Mouse (Mus musculus): ENCODE measurements at regions not wholly inside any gene's neighbourhood (a gene's known extent, or its start where the extent isn't known, plus 50 kb on each side); places are given as distances from the start of the nearest gene placed in this dataset.

GRCm38 (mm10) chr3:34330970-34331888 lies 250.1 kb upstream of the Dnajc19 start:
- ATAC-seq (ENCODE audit: low FRiP score, low read depth): 0 out of 2 replicates have a peak, but pooled peaks have one; percentile 65
- Histone ChIP-seq H3K4me1 (peaks cover 18% of the 10 kb centered on the region; the same call in 1 of the 2 replicates), H3K9ac (replicated peaks) (no peak overlapping the region), H3K36me3 (no peaks in the 10 kb centered on the region), H3K27me3 (peaks cover 18% of the 10 kb centered on the region), H3K9me3 (no peaks in the 10 kb centered on the region), H3K27ac (replicated peaks) (no peak overlapping the region), H3K4me3 (no peak overlapping the region), H3K4me2 (replicated peaks) (no peak overlapping the region)
- 49% methylated on average over 22 of the region's 22 CpGs for WGBS

GRCm38 (mm10) chr3:34328865-34329264 lies 247.7 kb upstream of the Dnajc19 start:
- H3K9ac ChIP-seq (replicated peaks): no peak overlapping the region
- 21% methylated on average over 2 of the region's 2 CpGs for WGBS
- no peak for ATAC-seq (ENCODE audit: low FRiP score, low read depth)

GRCm38 (mm10) chr3:34325669-34326068 lies 244.5 kb upstream of the Dnajc19 start:
- no peak overlapping the region for H3K27ac ChIP-seq (replicated peaks)
- no peak overlapping the region for H3K4me3 ChIP-seq
- H3K4me1 ChIP-seq: peaks cover 25% of the 10 kb centered on the region
- no peak overlapping the region for H3K4me2 ChIP-seq (replicated peaks)
- peaks cover 24% of the 10 kb centered on the region for H3K27me3 ChIP-seq
- WGBS: 90% methylated on average over 1 of the region's 1 CpGs
- no peak overlapping the region for H3K9ac ChIP-seq (replicated peaks)
- ATAC-seq (ENCODE audit: low FRiP score, low read depth): no peak
- H3K36me3 ChIP-seq: no peaks in the 10 kb centered on the region
- H3K9me3 ChIP-seq: no peaks in the 10 kb centered on the region

More at GRCm38 (mm10) chr3:34328865-34329264, 247.7 kb upstream of the Dnajc19 start:
- no peaks in the 10 kb centered on the region for H3K9me3 ChIP-seq
- H3K36me3 ChIP-seq: no peaks in the 10 kb centered on the region
- peaks cover 24% of the 10 kb centered on the region; the same call in 1 of the 2 replicates for H3K4me1 ChIP-seq
- H3K4me3 ChIP-seq: no peak overlapping the region
- H3K27ac ChIP-seq (replicated peaks): no peak overlapping the region
- H3K4me2 ChIP-seq (replicated peaks): no peak overlapping the region
- peaks cover 21% of the 10 kb centered on the region for H3K27me3 ChIP-seq

GRCm38 (mm10) chr3:34322527-34323210 lies 241.5 kb upstream of the Dnajc19 start:
- Histone ChIP-seq H3K4me1 (peaks cover 30% of the 10 kb centered on the region), H3K27ac (replicated peaks) (no peak overlapping the region), H3K4me2 (replicated peaks) (no peak overlapping the region; the same call in 1 of the 2 replicates), H3K9me3 (no peaks in the 10 kb centered on the region), H3K9ac (replicated peaks) (0 out of 2 replicates have a peak overlapping the region, but pooled peaks have one; percentile 4), H3K27me3 (peaks cover 36% of the 10 kb centered on the region), H3K4me3 (no peak overlapping the region), H3K36me3 (no peaks in the 10 kb centered on the region)
- 33% methylated on average over 15 of the region's 15 CpGs for WGBS
- peak; percentile 83 for ATAC-seq (ENCODE audit: low FRiP score, low read depth)

- Histone ChIP-seq H3K36me3 (no peaks in the 10 kb centered on the region), H3K9me3 (no peaks in the 10 kb centered on the region), H3K4me1 (peaks cover 31% of the 10 kb centered on the region), H3K27ac (replicated peaks) (no peak overlapping the region), H3K4me2 (replicated peaks) (peak overlapping the region; percentile 11; the same call in 1 of the 2 replicates), H3K9ac (replicated peaks) (no peak overlapping the region), H3K27me3 (peaks cover 24% of the 10 kb centered on the region), H3K4me3 (no peak overlapping the region)
- ATAC-seq (ENCODE audit: low FRiP score, low read depth): no peak
- WGBS: 56% methylated on average over 8 of the region's 8 CpGs
Observed at GRCm38 (mm10) chr3:34314798-34315197, 233.7 kb upstream of the Dnajc19 start.

- Histone ChIP-seq H3K27ac (replicated peaks) (no peak overlapping the region), H3K4me3 (no peak overlapping the region), H3K4me1 (peaks cover 33% of the 10 kb centered on the region), H3K9me3 (no peaks in the 10 kb centered on the region), H3K27me3 (peaks cover 20% of the 10 kb centered on the region), H3K36me3 (no peaks in the 10 kb centered on the region), H3K9ac (replicated peaks) (no peak overlapping the region), H3K4me2 (replicated peaks) (peak overlapping the region; percentile 11; the same call in 1 of the 2 replicates)
- ATAC-seq (ENCODE audit: low FRiP score, low read depth): no peak
- 32% methylated on average over 11 of the region's 11 CpGs for WGBS
Observed at GRCm38 (mm10) chr3:34314393-34314792, 233.3 kb upstream of the Dnajc19 start.

GRCm38 (mm10) chr3:34311944-34312343 lies 230.8 kb upstream of the Dnajc19 start:
- Histone ChIP-seq H3K36me3 (no peaks in the 10 kb centered on the region), H3K4me2 (replicated peaks) (no peak overlapping the region), H3K4me1 (peaks cover 37% of the 10 kb centered on the region), H3K9me3 (no peaks in the 10 kb centered on the region), H3K4me3 (no peak overlapping the region), H3K27ac (replicated peaks) (no peak overlapping the region), H3K9ac (replicated peaks) (no peak overlapping the region), H3K27me3 (peaks cover 17% of the 10 kb centered on the region)
- WGBS: 77% methylated on average over 6 of the region's 6 CpGs
- ATAC-seq (ENCODE audit: low FRiP score, low read depth): no peak

- Histone ChIP-seq H3K9ac (replicated peaks) (no peak overlapping the region), H3K4me3 (no peak overlapping the region), H3K4me1 (no peaks in the 10 kb centered on the region), H3K9me3 (no peaks in the 10 kb centered on the region), H3K36me3 (no peaks in the 10 kb centered on the region), H3K27me3 (no peaks in the 10 kb centered on the region), H3K4me2 (replicated peaks) (no peak overlapping the region), H3K27ac (replicated peaks) (no peak overlapping the region)
- ATAC-seq (ENCODE audit: low FRiP score, low read depth): no peak
- 81% methylated on average over 2 of the region's 2 CpGs for WGBS
Observed at GRCm38 (mm10) chr3:34299637-34300036, 218.5 kb upstream of the Dnajc19 start.

- Histone ChIP-seq H3K27me3 (no peaks in the 10 kb centered on the region), H3K4me1 (no peaks in the 10 kb centered on the region), H3K36me3 (no peaks in the 10 kb centered on the region), H3K9me3 (no peaks in the 10 kb centered on the region), H3K4me3 (no peak overlapping the region), H3K9ac (replicated peaks) (no peak overlapping the region), H3K4me2 (replicated peaks) (no peak overlapping the region), H3K27ac (replicated peaks) (no peak overlapping the region)
- no peak for ATAC-seq (ENCODE audit: low FRiP score, low read depth)
- WGBS: 74% methylated on average over 5 of the region's 5 CpGs
Observed at GRCm38 (mm10) chr3:34287836-34288235, 206.7 kb upstream of the Dnajc19 start.

- Histone ChIP-seq H3K4me1 (0 out of 2 replicates have a peak, but pooled peaks cover 6% of the 10 kb centered on the region), H3K9me3 (no peaks in the 10 kb centered on the region), H3K36me3 (no peaks in the 10 kb centered on the region), H3K27me3 (no peaks in the 10 kb centered on the region), H3K27ac (replicated peaks) (no peak overlapping the region), H3K4me2 (replicated peaks) (no peak overlapping the region), H3K9ac (replicated peaks) (no peak overlapping the region), H3K4me3 (no peak overlapping the region)
- WGBS: 89% methylated on average over 10 of the region's 10 CpGs
- ATAC-seq (ENCODE audit: low FRiP score, low read depth): no peak
Observed at GRCm38 (mm10) chr3:34270154-34270553, 189.0 kb upstream of the Dnajc19 start.

GRCm38 (mm10) chr3:34266462-34266861 lies 185.3 kb upstream of the Dnajc19 start:
- Histone ChIP-seq H3K27me3 (no peaks in the 10 kb centered on the region), H3K9me3 (no peaks in the 10 kb centered on the region), H3K4me1 (0 out of 2 replicates have a peak, but pooled peaks cover 6% of the 10 kb centered on the region), H3K27ac (replicated peaks) (no peak overlapping the region), H3K4me2 (replicated peaks) (no peak overlapping the region), H3K4me3 (no peak overlapping the region), H3K9ac (replicated peaks) (no peak overlapping the region), H3K36me3 (no peaks in the 10 kb centered on the region)
- 81% methylated on average over 12 of the region's 12 CpGs for WGBS
- no peak for ATAC-seq (ENCODE audit: low FRiP score, low read depth)

- H3K9ac ChIP-seq (replicated peaks): no peak overlapping the region
- H3K9me3 ChIP-seq: no peaks in the 10 kb centered on the region
- H3K27me3 ChIP-seq: no peaks in the 10 kb centered on the region
- H3K27ac ChIP-seq (replicated peaks): no peak overlapping the region
- H3K4me3 ChIP-seq: no peak overlapping the region
- H3K4me1 ChIP-seq: 0 out of 2 replicates have a peak, but pooled peaks cover 6% of the 10 kb centered on the region
- no peak overlapping the region for H3K4me2 ChIP-seq (replicated peaks)
- ATAC-seq (ENCODE audit: low FRiP score, low read depth): no peak
- no peaks in the 10 kb centered on the region for H3K36me3 ChIP-seq
- WGBS: 75% methylated on average over 6 of the region's 6 CpGs
Observed at GRCm38 (mm10) chr3:34264811-34265210, 183.7 kb upstream of the Dnajc19 start.
